Mouse (Mus musculus): Measurements from ENCODE around the gene Smim24.

DNA sequence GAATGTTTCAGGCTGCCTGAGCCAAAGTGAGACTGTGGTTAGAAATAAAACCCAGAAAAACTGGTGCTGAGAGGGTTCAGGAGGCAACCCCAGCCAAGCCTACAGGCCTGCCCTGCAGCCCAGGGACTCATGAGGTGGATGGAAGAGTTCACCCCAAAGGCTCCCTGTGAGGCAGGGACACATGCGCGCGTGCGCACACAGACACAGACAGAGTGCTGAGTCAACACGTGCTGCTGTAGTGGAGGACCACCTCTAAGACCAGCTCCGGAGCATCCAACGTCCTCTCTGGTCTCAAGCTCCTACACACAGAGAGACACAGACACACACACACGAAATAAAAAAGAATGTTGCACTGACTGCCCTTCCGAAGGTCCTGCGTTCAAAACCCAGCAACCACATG is 17.5 kb upstream of the Smim24 start:
- TF ChIP-seq POLR2A (IDR thresholded peaks at IDR 0.05; ENCODE audit: insufficient read depth, low read depth, low read length) (no peak), CTCF (IDR thresholded peaks at IDR 0.05; ENCODE audit: insufficient read depth, low read depth, low read length) (no peak)
